Mouse (Mus musculus): ENCODE data around the gene Sla2.

DNA sequence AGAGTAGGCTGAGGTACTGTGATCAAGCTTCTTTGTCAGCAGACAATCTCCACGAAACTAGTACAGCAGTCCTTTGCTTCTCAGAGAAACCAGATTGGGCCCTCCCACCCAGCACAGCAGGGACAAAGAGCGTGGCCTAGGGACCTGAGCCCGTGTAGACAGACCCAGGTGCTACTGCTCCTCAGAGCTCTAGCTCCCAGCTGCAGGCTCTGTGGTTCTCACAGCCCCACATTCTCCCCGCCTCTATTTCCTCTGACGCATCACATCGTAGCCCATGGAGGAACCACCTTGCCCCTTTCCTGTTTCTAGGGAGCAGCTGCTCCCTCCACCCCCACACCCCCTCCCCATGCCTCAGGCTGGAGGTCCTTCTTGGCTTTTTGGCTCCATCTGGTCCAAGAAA, at the start of gene Sla2:
- TF ChIP-seq CTCF (IDR thresholded peaks at IDR 0.05; ENCODE audit: borderline replicate concordance, extremely low read depth, insufficient read depth, insufficient read length) (no peak), POLR2A (IDR thresholded peaks at IDR 0.05; ENCODE audit: borderline replicate concordance, extremely low read depth, insufficient read depth, insufficient read length, poor library complexity, severe bottlenecking) (no peak)
